Mouse (Mus musculus) layer of hippocampus, adult 8-10 months (tissue): ENCODE results near the gene Sox5. TPM values are rescaled to one million over a fixed set of nuclear protein-coding genes. Genes with fewer than 3 reads are reported as not detected.

Experiments used
- DNase-seq, 2 experiments: peaks; one replicate each; pipeline ENCODE4 v3.0.0; 2022; ENCODE audit warnings: low spot score in 2 of 2
- total RNA-seq, 4 experiments: library from RNA; stranded (reverse); gene quantifications; 2 replicates each; pipeline ENCODE4 v1.2.4; 2022

Sox5 gene
- total RNA-seq, 4 experiments from 2014 or later: 38.4 to 42.4 (median 40.8) TPM

DNA sequence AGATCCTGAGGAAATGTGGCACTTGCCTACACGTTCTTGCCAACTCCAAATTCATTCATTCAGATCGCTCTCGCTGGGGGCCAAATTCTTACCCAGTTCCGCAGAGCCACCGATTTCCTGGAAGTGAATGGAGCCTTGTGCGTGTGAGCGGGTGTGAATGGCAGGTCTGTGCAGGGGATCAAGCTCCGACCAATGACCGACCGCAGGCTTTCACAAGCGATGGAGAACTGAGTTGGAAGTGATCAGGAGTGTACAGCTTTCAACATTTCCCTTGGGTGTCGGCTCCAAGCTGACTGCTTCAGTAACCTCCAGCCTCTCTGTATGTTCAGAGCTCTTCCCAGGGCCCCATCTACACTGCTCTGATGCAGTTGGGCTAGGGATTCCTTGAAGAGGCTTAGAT lies 651.9 kb downstream of the Sox5 start:
- no peak for DNase-seq

- DNase-seq: no peak
These were observed 661.8 kb downstream of the Sox5 start for GRCm38 (mm10) chr6:144119961-144120360.

DNA sequence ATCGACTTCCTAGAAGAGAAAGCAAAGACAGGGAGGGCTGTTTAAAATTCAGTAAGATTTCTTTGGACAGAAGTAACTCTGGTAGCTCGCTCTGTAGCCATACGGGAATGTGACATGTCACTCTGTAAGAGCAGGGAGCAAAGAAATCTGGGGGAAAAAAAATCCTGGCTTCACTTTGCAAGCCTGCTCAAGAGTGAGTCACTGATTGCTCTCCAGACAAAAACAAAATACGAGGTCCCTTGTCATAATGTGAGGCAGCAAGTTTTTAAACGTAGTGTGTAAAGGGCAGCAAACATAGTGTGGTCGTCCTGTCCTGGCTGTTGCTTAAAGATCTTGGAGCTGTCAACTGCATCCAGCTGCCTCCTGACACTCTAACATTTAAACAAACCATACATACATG lies 665.1 kb downstream of the Sox5 start:
- DNase-seq: no peak

DNA sequence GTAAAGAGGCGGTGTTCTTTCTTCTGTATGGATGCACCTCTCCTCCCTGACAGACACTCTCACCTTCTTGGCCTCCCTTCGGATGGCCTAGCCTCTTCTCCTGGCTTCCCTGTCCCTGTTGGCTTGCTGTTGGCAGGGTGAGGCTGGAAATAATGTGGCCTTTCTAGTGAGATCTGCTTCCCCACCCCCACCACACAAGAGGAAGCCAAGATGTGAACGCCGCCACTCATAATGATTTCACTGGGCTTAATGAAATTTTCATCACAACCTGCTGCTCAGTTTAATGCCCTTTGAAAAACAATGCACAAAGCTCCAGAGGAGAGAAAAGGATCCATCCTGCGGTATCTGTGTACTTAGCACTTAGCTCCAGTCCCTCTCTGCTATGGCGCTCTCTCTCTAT lies 670.2 kb downstream of the Sox5 start:
- DNase-seq: no peak

DNA sequence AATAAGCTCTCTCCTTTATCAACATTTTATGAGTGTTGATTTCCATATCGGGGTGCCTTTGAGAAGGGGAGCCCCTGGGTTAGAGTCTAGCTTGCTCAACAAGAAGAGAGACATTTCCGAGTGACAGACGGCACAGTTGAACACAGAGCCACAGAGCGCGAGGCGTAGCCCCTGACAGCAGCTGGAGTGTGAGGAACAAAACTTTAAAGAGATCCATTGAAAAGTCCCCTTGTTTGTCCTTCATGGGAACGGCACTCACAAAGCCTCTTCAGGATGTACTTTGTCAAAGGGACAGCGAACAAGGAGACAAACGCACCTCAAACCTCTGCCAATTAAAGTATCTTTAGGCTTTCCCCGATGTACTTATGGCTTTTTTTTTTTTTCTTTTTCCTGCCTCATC lies 674.9 kb downstream of the Sox5 start:
- DNase-seq: no peak

DNA sequence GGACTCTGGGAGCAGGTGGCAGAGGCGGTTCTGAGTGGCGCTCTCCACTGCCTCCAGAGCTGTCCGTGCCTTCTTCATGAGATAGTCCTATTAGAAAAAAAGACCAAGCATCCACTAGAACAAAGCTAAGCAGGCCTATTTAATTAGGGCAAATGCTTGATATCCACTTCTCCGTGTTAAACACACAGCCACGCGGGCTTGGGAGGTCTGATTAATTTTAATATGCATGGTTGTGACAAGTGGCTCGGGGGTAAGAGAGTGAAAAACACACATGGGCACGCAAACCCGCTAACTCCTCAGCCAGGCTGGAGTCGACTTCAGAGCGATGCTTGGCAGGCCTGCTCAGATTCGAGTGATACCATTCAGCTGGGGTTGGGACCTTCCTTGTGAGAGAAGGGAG lies 676.1 kb downstream of the Sox5 start:
- DNase-seq: no peak

DNA sequence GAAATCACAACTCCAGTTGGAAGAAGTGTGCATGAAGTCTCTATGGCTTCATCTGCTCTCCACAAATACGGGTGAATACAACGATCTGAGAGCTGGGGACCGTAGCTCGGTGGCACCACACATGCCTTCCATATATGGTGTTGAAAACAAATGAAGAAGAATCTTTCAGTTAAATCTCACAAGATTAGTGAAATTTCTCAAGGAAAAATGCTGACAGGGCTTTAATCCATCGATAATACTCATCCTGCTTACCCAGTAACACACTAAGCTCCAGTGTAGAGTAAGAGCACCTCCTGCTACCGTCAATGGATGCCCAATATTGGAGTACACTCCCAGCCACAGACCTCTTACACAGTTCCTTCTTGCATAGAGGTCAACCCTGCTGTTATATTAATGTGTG lies 678.2 kb downstream of the Sox5 start:
- no peak for DNase-seq

DNA sequence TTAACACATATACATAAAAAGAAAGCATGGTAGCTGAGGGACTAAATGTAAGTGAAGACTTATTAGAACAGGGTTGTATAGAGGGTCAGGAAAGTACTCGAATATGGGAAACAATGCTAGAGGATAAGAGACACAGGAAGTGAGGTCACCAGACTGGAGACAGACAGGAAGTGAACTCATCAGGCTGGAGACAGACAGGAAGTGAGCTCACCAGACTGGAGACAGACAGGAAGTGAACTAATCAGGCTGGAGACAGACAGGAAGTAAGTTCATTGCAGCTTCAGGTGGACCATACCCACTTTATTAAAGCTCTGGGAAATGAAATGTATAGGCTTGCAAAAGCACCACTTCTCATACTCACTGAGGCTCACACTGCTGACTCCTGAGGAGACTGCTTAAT lies 680.9 kb downstream of the Sox5 start:
- DNase-seq: no peak

DNA sequence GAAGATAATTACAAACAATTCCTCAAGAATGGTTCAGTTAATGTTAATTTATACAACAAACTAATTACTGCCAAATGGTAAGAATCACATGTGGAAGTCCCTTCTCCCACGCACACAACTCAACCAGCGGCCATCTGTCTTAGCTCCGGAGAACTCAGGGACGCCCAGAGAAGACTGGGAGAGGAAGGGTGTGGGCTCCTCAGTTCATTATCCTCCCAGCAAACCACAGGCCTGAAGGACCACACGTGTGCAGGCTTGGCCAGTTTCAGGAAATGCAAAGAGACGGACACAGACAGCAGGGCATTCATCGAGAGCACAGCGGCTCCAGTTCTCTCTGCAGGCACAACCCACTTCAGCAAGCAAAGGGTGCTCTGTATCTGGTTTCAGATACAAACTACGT lies 683.7 kb downstream of the Sox5 start:
- DNase-seq: peak; percentile 48 to 56

GRCm38 (mm10) chr6:144088256-144088655 lies 693.5 kb downstream of the Sox5 start:
- DNase-seq: no peak

DNA sequence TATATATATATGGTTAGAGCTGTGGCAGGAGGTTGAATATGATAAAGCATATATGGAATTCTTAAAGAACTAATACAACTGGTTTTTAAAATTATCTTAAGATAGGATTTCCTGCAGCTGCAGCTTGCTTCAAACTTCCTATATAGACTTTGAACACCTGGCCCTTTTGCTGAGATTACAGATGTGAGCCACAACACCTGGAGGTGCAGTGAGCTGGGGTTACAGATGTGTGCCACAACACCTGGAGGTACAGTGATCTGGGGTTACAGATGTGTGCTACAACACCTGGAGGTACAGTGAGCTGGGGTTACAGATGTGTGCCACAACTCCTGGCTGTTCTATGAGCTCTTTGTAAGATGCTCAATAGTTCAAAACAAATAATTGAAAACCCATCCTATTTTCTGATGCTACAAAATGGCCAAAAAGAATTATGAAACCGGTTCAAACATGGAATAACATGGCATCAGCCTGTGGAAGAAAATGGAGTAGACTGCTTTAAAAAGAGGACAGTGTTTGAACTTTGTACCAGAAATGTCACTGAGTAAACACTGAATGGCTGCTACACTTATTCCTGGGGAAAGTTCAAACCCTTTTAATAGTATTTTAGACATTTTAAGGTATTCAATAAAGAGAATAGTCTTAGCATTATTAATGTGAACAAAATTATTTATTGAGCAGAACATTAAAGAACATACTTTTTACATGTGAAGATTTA lies 695.5 kb downstream of the Sox5 start:
- DNase-seq: no peak

DNA sequence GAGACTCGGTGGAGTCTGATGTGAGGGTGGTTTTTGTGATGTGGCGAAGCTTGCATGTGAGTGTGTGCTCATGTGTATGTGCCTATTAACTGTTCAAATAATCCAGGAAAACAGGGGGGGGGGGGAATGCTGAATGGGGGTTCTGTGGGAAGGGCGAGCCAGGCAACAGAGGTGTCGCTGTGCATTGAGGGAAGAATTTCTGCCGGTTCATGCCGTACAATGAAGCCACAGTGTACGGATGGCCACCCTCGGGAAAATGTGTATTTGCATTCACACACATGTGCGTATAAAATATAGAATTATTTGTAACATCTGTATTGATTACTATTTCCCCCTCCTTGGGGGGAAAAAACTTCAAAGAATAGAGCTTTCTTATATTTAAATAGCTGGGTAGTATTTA lies 699.5 kb downstream of the Sox5 start:
- no peak for DNase-seq

DNA sequence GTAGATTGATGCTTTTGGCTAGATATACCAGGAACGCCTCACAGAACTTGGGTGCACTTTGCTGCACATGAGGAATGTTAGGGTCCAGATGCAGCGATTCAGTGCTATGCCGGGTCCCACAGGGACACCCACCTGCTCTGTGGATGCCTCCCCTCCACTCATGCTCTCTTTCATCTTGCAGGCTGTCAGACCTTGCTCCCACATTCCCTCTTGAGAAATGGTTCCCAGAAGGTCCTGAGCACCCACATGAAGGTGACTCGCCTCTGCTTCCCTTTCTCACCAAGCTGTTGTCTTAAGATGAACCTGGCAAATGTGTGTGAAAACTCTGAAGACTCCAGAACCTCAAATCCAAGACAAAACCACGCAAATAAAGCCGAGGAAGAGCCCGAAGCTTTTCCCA lies 704.0 kb downstream of the Sox5 start:
- DNase-seq: no peak

- no peak for DNase-seq
These were observed 705.4 kb downstream of the Sox5 start for GRCm38 (mm10) chr6:144076376-144076775.

DNA sequence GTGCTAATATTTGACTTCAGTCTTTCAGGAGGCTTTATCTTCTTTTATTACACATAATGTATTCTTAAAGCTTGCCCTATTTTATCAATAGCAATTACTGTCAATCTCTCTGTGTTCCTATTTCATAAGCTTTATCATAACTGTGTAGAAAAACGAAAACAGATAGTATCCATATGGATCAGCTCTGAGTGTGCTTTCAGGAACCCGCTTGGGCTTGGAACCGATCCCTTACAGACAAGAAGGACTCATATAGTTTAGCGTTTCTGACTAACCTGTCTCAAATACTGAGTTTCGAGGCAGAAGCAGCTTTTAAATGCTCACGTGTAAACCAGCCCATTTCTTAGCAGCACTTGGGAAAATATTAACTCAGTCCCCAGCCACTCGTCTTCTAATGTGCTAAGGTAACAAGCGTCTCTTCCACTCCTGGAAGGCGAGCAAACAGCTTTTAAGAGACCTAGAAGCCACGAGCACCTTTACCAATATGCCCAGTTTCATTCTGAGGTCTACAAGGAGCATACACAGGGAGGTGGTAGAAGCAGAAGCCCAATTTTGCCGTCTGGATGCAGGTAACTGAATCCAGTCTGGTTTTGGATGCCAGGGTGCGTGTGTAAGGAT lies 706.3 kb downstream of the Sox5 start:
- no peak for DNase-seq

DNA sequence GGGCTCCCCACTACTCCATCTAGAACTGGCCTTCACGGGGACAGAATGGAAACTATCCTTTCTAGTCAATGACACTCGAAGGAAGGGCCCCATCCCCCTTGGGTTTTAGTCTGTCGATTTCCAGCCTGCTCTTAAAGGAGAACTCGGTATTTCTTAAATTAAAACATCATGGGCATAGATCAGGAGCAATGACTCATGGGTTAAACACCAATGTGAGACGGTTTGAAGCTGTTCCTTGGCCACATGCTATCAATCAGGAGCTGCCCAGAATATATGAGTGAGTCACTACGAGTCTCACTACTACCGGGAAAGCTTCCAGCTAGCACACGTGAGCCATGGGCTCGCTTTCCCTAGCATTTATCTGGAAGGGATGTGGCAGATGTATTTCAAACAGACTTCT lies 707.0 kb downstream of the Sox5 start:
- peak; percentile 43 to 50 for DNase-seq

DNA sequence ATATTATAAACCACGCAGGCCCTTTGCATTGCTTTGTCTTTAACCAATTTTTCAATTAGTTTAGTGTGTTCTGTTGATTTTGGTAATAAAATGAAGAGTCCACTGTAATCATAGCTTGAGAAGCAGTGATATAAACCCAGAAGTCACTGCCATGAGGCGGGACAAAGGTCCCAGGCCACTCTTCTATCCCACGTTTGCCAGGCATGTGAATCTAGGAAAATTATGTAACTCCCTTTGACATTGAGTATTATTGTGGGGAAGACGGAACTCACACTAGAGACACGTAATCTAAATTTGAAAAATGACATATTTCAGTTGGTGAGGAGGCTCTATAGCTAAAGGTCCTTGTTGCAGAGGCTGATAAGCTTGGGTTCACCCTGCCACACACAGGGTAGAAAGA lies 711.3 kb downstream of the Sox5 start:
- no peak for DNase-seq

GRCm38 (mm10) chr6:144067491-144067890 lies 714.3 kb downstream of the Sox5 start:
- DNase-seq: no peak

DNA sequence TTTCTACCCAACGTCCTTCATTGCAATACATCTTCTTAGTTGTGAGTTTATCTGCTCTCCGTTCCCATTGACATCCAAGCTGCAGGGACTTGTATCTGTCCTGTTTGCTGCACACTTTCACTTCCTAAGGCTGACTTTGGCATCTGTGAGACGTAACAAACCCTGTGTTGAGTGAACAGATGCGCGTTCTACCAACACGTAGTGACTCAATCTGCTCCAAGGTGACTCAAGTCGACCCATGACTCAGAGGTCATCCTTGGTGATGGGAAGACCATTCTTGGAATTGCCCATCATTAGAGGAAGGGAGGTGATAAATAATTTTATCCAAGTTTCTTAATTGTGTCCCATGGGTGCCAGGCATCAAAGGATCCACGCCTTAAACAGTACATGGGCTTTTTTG lies 719.3 kb downstream of the Sox5 start:
- DNase-seq: no peak

DNA sequence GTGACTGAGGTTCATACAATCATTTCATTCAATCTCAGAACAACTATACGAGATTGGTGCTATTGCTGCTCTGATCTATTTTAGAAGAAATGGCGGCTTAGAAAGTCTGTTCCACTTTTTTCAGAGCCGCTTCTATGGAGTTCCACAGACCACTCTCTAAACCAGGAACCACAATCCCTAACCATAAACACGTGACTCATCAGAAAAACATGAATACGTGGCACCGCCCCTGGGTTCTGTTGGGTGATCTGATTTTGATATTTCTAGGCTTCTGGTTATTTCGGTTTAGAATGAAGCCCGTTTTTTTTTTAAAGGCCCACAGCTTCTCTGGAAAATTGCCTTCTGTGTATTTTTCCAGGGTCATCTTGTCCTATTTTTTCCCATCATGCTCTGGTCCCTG lies 720.0 kb downstream of the Sox5 start:
- DNase-seq: no peak

GRCm38 (mm10) chr6:144057098-144057632 lies 724.6 kb downstream of the Sox5 start:
- no peak for DNase-seq

- DNase-seq: peak; percentile 81 to 82
These were observed 725.3 kb downstream of the Sox5 start for GRCm38 (mm10) chr6:144056252-144057097.
